Mouse (Mus musculus): ENCODE results near the gene Med12l. TPM values are rescaled to one million over a fixed set of nuclear protein-coding genes. Genes with fewer than 3 reads are reported as not detected.

Gene Med12l
- total and polyA plus RNA-seq, 3 experiments, result 0.16 TPM; not detected in 2

DNA sequence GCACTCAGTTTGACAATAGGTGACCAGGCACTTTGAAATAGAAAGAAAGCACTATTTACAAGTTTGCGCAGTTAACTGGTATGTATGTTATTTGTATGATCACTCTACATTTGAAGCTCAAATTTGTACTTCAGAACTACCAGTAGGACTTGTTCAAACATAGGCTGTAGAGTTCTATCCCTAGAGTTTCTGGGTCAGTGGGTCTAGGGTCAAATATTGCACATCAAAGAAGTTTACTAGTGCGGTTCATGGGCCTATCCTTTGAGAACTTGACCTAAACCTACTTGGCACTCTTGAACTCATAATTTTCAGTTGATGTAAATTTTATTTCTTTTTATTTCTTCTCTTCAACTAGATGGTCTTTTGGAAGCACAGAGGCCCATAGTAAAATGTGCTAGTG lies 145.0 kb downstream of the Med12l start:
- Histone ChIP-seq H3K27me3 (ENCODE audit: insufficient read depth, low read length) (peaks cover 5% of the 10 kb centered on the region; the same call in 1 of the 2 replicates), H3K9me3 (replicated peaks) (no peaks in the 10 kb centered on the region), H3K4me1 (ENCODE audit: insufficient read depth, low read depth, low read length) (no peaks in the 10 kb centered on the region), H3K4me3 (ENCODE audit: low read depth, low read length) (no peak overlapping the region), H3K36me3 (replicated peaks) (no peaks in the 10 kb centered on the region)
- ATAC-seq (ENCODE audit: extremely low read depth, insufficient number of reproducible peaks, low FRiP score, poor library complexity, severe bottlenecking), result no peak
- no peak for DNase-seq (ENCODE audit: low spot score)
- TF ChIP-seq CTCF (IDR thresholded peaks at IDR 0.05; ENCODE audit: low read depth, low read length), result no peak
- TF ChIP-seq GATA1 (IDR thresholded peaks at IDR 0.05; ENCODE audit: borderline replicate concordance, low read length), result no peak
- no peak for TF ChIP-seq TAL1 (conservative IDR thresholded peaks at IDR 0.05; ENCODE audit: low read depth, low read length)
- no peak for TF ChIP-seq GATA2 (IDR thresholded peaks at IDR 0.05; ENCODE audit: borderline replicate concordance, low read depth, low read length)
- no peak for TF ChIP-seq POLR2AphosphoS5 (IDR thresholded peaks at IDR 0.05; ENCODE audit: insufficient replicate concordance, low read depth, low read length)

DNA sequence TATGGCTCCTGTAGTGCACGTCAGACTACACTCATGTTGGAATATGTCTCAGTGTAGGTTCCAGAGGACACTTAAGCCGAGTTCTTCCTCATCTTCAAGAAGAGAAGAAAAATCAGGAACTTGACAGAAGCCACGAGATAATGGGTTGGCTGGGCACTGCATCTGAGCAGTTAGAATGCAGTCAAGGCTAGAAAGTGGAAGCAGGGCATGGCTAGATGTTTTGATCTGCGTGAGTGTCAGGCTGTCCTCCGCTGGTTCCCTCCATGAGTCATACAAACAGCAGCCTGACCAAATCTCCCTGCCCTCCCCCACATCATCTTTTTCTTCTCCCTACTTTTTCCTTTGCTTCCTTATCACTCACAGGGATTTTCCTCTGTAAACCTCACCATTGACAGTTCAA lies 147.8 kb downstream of the Med12l start, which contains the start of gene P2ry14:
Gene P2ry14, minus strand, starts transcription at position 195 of the 400 bp plus-strand sequence.
- no peaks in the 10 kb centered on the region for H3K36me3 ChIP-seq (replicated peaks)
- DNase-seq (ENCODE audit: low spot score), result no peak
- no peak for TF ChIP-seq TAL1 (conservative IDR thresholded peaks at IDR 0.05; ENCODE audit: low read depth, low read length)
- no peak within 1 kb of the TSS for H3K4me3 ChIP-seq (ENCODE audit: low read depth, low read length)
- ATAC-seq (ENCODE audit: extremely low read depth, insufficient number of reproducible peaks, low FRiP score, poor library complexity, severe bottlenecking), result no peak
- H3K4me1 ChIP-seq (ENCODE audit: insufficient read depth, low read depth, low read length), result no peaks in the 10 kb centered on the region
- peaks cover 3% of the 10 kb centered on the region; the same call in 1 of the 2 replicates for H3K27me3 ChIP-seq (ENCODE audit: insufficient read depth, low read length)
- H3K9me3 ChIP-seq (replicated peaks), result no peaks in the 10 kb centered on the region

DNA sequence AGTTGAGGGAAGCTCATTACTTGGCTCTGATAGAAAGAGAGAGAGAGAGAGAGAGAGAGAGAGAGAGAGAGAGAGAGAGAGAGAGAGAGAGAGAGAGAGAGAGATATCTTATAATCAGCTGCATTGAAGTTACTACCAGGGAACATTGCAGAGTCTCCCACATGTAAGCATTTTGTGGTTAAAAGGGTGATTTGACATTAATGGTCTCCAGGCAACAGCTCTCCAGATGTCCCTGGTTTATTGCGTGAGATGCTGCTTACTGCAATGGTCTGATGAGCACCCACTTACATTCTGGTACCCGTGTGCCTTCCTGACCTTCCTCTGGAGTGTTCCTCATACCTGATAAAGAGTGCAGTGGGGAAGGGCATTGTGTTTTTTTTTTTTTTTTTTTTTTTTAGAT lies 149.3 kb downstream of the Med12l start:
- no peaks in the 10 kb centered on the region for H3K9me3 ChIP-seq (replicated peaks)
- no peak overlapping the region for H3K4me3 ChIP-seq (ENCODE audit: low read depth, low read length)
- H3K27me3 ChIP-seq (ENCODE audit: insufficient read depth, low read length), result peaks cover 3% of the 10 kb centered on the region; the same call in 1 of the 2 replicates
- TF ChIP-seq POLR2AphosphoS5 (IDR thresholded peaks at IDR 0.05; ENCODE audit: insufficient replicate concordance, low read depth, low read length) (no peak), TAL1 (conservative IDR thresholded peaks at IDR 0.05; ENCODE audit: low read depth, low read length) (no peak), GATA2 (IDR thresholded peaks at IDR 0.05; ENCODE audit: borderline replicate concordance, low read depth, low read length) (no peak), GATA1 (IDR thresholded peaks at IDR 0.05; ENCODE audit: borderline replicate concordance, low read length) (no peak), CTCF (IDR thresholded peaks at IDR 0.05; ENCODE audit: low read depth, low read length) (no peak)
- no peaks in the 10 kb centered on the region for H3K36me3 ChIP-seq (replicated peaks)
- H3K4me1 ChIP-seq (ENCODE audit: insufficient read depth, low read depth, low read length), result no peaks in the 10 kb centered on the region
- DNase-seq (ENCODE audit: low spot score), result no peak
- no peak for ATAC-seq (ENCODE audit: extremely low read depth, insufficient number of reproducible peaks, low FRiP score, poor library complexity, severe bottlenecking)

DNA sequence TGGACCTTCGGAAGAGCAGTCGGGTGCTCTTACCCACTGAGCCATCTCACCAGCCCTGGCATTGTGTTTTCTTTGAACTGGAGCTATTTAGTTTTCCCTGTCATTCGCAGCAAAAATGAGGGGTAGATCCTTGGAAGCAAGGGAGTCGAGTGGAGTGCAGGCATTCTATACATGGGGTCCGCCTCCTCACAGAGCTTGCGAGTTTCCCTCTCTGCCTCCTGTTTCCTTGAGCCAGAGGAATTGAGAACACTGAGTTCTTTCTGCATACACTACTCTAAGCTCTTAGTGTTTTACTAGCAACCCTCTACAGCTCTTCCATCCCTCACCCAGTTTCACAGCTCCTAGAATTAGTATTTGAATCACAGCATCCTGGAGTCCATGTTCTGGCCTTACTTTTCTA lies 149.8 kb downstream of the Med12l start:
- DNase-seq (ENCODE audit: low spot score) (no peak), ATAC-seq (ENCODE audit: extremely low read depth, insufficient number of reproducible peaks, low FRiP score, poor library complexity, severe bottlenecking) (no peak)
- H3K36me3 ChIP-seq (replicated peaks), result no peaks in the 10 kb centered on the region
- H3K4me3 ChIP-seq (ENCODE audit: low read depth, low read length), result no peak overlapping the region
- peaks cover 3% of the 10 kb centered on the region; the same call in 1 of the 2 replicates for H3K27me3 ChIP-seq (ENCODE audit: insufficient read depth, low read length)
- no peaks in the 10 kb centered on the region for H3K9me3 ChIP-seq (replicated peaks)
- TF ChIP-seq GATA2 (IDR thresholded peaks at IDR 0.05; ENCODE audit: borderline replicate concordance, low read depth, low read length), result no peak
- TF ChIP-seq CTCF (IDR thresholded peaks at IDR 0.05; ENCODE audit: low read depth, low read length), result no peak
- no peak for TF ChIP-seq GATA1 (IDR thresholded peaks at IDR 0.05; ENCODE audit: borderline replicate concordance, low read length)
- no peak for TF ChIP-seq TAL1 (conservative IDR thresholded peaks at IDR 0.05; ENCODE audit: low read depth, low read length)
- no peak for TF ChIP-seq POLR2AphosphoS5 (IDR thresholded peaks at IDR 0.05; ENCODE audit: insufficient replicate concordance, low read depth, low read length)
- no peaks in the 10 kb centered on the region for H3K4me1 ChIP-seq (ENCODE audit: insufficient read depth, low read depth, low read length)

DNA sequence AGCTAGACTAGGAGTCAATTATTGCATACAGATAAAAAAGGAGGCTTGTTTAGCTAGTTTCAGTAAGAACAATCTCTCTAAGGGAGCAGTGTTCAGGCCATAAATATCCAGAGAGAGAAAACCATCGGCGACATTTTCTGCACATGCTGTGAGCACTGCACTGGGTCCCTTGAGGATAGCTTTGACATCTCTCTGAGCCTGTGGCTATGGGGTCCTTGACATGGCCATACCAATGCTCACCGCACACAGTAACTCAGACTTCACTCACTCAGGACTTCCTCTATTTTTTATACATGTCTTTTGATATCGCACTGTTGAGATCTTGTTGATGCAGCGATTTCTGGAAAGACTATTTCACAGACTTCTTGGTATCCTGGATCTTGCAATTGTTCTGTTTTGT lies 151.4 kb downstream of the Med12l start:
- H3K9me3 ChIP-seq (replicated peaks), result no peaks in the 10 kb centered on the region
- H3K4me1 ChIP-seq (ENCODE audit: insufficient read depth, low read depth, low read length), result no peaks in the 10 kb centered on the region
- ATAC-seq (ENCODE audit: extremely low read depth, insufficient number of reproducible peaks, low FRiP score, poor library complexity, severe bottlenecking), result no peak
- TF ChIP-seq POLR2AphosphoS5 (IDR thresholded peaks at IDR 0.05; ENCODE audit: insufficient replicate concordance, low read depth, low read length), result no peak
- no peak for TF ChIP-seq CTCF (IDR thresholded peaks at IDR 0.05; ENCODE audit: low read depth, low read length)
- no peak for TF ChIP-seq GATA2 (IDR thresholded peaks at IDR 0.05; ENCODE audit: borderline replicate concordance, low read depth, low read length)
- TF ChIP-seq TAL1 (conservative IDR thresholded peaks at IDR 0.05; ENCODE audit: low read depth, low read length), result no peak
- TF ChIP-seq GATA1 (IDR thresholded peaks at IDR 0.05; ENCODE audit: borderline replicate concordance, low read length), result no peak
- H3K36me3 ChIP-seq (replicated peaks), result no peaks in the 10 kb centered on the region
- no peak for DNase-seq (ENCODE audit: low spot score)
- H3K4me3 ChIP-seq (ENCODE audit: low read depth, low read length), result no peak overlapping the region
- H3K27me3 ChIP-seq (ENCODE audit: insufficient read depth, low read length), result peaks cover 1% of the 10 kb centered on the region; the same call in 1 of the 2 replicates

DNA sequence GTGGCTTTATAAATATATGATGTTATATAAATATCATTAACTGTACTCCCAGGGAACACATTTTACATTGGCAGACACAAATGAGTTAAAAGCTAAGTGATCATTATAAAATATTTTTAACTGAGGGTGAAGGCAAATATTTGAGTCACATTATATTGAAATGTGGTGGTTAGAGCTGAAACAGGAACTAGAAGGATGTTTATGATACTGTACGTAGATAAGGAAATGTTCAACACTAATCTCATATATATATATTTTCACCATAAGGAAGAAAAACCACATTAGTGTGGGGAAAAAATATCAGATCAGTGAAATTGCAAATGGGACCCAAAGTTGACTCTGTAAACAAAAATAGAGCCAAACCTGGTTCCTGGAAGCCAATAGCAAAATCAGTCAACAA lies 154.8 kb downstream of the Med12l start:
- no peaks in the 10 kb centered on the region for H3K27me3 ChIP-seq (ENCODE audit: insufficient read depth, low read length)
- no peak overlapping the region for H3K4me3 ChIP-seq (ENCODE audit: low read depth, low read length)
- DNase-seq (ENCODE audit: low spot score) (no peak), ATAC-seq (ENCODE audit: extremely low read depth, insufficient number of reproducible peaks, low FRiP score, poor library complexity, severe bottlenecking) (no peak)
- no peaks in the 10 kb centered on the region for H3K4me1 ChIP-seq (ENCODE audit: insufficient read depth, low read depth, low read length)
- TF ChIP-seq CTCF (IDR thresholded peaks at IDR 0.05; ENCODE audit: low read depth, low read length), result no peak
- TF ChIP-seq TAL1 (conservative IDR thresholded peaks at IDR 0.05; ENCODE audit: low read depth, low read length), result no peak
- TF ChIP-seq GATA1 (IDR thresholded peaks at IDR 0.05; ENCODE audit: borderline replicate concordance, low read length), result no peak
- TF ChIP-seq GATA2 (IDR thresholded peaks at IDR 0.05; ENCODE audit: borderline replicate concordance, low read depth, low read length), result no peak
- no peak for TF ChIP-seq POLR2AphosphoS5 (IDR thresholded peaks at IDR 0.05; ENCODE audit: insufficient replicate concordance, low read depth, low read length)
- no peaks in the 10 kb centered on the region for H3K36me3 ChIP-seq (replicated peaks)
- no peaks in the 10 kb centered on the region for H3K9me3 ChIP-seq (replicated peaks)
